Mouse (Mus musculus): ENCODE results near the gene Pde4dip.

The Pde4dip gene

GRCm38 (mm10) chr3:97802927-97803326 is 85.6 kb downstream of the Pde4dip start:
- no peak for DNase-seq (ENCODE audit: low read depth, low spot score)

GRCm38 (mm10) chr3:97802297-97802696 is 86.2 kb downstream of the Pde4dip start:
- no peak for DNase-seq (ENCODE audit: low read depth, low spot score)

GRCm38 (mm10) chr3:97801178-97801699 is 87.3 kb downstream of the Pde4dip start:
- DNase-seq (ENCODE audit: low read depth, low spot score): no peak

- DNase-seq (ENCODE audit: low read depth, low spot score): no peak
Observed at GRCm38 (mm10) chr3:97800657-97801056, 87.8 kb downstream of the Pde4dip start.

- DNase-seq (ENCODE audit: low read depth, low spot score): no peak
Observed at GRCm38 (mm10) chr3:97800004-97800403, 88.5 kb downstream of the Pde4dip start.

GRCm38 (mm10) chr3:97799267-97799666 is 89.2 kb downstream of the Pde4dip start:
- DNase-seq (ENCODE audit: low read depth, low spot score): peak; percentile 24

- no peak for DNase-seq (ENCODE audit: low read depth, low spot score)
Observed at GRCm38 (mm10) chr3:97797371-97797770, 91.1 kb downstream of the Pde4dip start.

GRCm38 (mm10) chr3:97793995-97794394 is 94.5 kb downstream of the Pde4dip start:
- no peak for DNase-seq (ENCODE audit: low read depth, low spot score)

GRCm38 (mm10) chr3:97790150-97790549 is 98.4 kb downstream of the Pde4dip start:
- no peak for DNase-seq (ENCODE audit: low read depth, low spot score)

- DNase-seq (ENCODE audit: low read depth, low spot score): peak; percentile 49
Observed at GRCm38 (mm10) chr3:97789317-97789716, 99.2 kb downstream of the Pde4dip start.

GRCm38 (mm10) chr3:97776195-97776594 is 112.3 kb downstream of the Pde4dip start:
- DNase-seq (ENCODE audit: low read depth, low spot score): no peak

- DNase-seq (ENCODE audit: low read depth, low spot score): no peak
Observed at GRCm38 (mm10) chr3:97775742-97776141, 112.8 kb downstream of the Pde4dip start.

GRCm38 (mm10) chr3:97774861-97775260 is 113.6 kb downstream of the Pde4dip start:
- no peak for DNase-seq (ENCODE audit: low read depth, low spot score)

- peak; percentile 94 for DNase-seq (ENCODE audit: low read depth, low spot score)
Observed at GRCm38 (mm10) chr3:97767771-97768762, 120.4 kb downstream of the Pde4dip start.

- DNase-seq (ENCODE audit: low read depth, low spot score): peak; percentile 54
Observed at GRCm38 (mm10) chr3:97767041-97767770, 121.3 kb downstream of the Pde4dip start.

- DNase-seq (ENCODE audit: low read depth, low spot score): no peak
Observed at GRCm38 (mm10) chr3:97766459-97766858, 122.0 kb downstream of the Pde4dip start.

GRCm38 (mm10) chr3:97764152-97764551 is 124.4 kb downstream of the Pde4dip start:
- DNase-seq (ENCODE audit: low read depth, low spot score): no peak

GRCm38 (mm10) chr3:97761951-97762350 is 126.6 kb downstream of the Pde4dip start:
- no peak for DNase-seq (ENCODE audit: low read depth, low spot score)

GRCm38 (mm10) chr3:97761168-97761567 is 127.3 kb downstream of the Pde4dip start:
- no peak for DNase-seq (ENCODE audit: low read depth, low spot score)

GRCm38 (mm10) chr3:97759846-97760245 is 128.7 kb downstream of the Pde4dip start:
- no peak for DNase-seq (ENCODE audit: low read depth, low spot score)

GRCm38 (mm10) chr3:97757501-97757900 is 131.0 kb downstream of the Pde4dip start:
- no peak for DNase-seq (ENCODE audit: low read depth, low spot score)

All from ES-CJ7 (cell line).